Mouse (Mus musculus) thymus, postnatal 36 days (tissue): ENCODE measurements around the gene Tac4.

Source experiments
- DNase-seq, 2 experiments: peaks; one replicate each; pipeline ENCODE4 v3.0.0; 2022; ENCODE audit warnings: mixed read lengths in 2 of 2

The Tac4 gene

GRCm38 (mm10) chr11:95261178-95261751 is at the start of gene Tac4:
Gene Tac4, plus strand, starts transcription at chr11:95261529.
- peak in 1 of 2 experiments; percentile 39 for DNase-seq

DNA sequence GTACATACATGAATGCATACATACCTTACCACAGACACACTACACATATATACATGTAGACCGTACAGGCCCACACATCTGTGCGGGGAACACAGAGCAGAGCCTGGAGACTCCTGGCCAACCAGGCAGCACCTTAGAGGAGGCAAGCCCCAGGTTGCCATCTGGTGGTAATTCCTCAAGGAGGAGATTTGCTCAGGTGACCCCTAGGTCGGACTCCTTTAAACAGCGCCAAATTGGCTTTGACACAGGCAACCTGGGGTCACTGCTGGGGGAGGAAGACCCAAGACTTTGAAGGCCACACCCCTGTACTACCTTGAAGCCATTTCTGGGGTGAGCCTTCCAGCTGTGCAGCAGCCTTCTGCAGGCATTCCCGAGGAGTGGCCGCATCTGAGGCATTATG is 47.7 kb upstream of the Tac4 start:
- no peak for DNase-seq

- no peak for DNase-seq
These were observed 47.0 kb upstream of the Tac4 start for GRCm38 (mm10) chr11:95214305-95214704.

- DNase-seq: no peak
These were observed 45.1 kb upstream of the Tac4 start for GRCm38 (mm10) chr11:95216193-95216592.

DNA sequence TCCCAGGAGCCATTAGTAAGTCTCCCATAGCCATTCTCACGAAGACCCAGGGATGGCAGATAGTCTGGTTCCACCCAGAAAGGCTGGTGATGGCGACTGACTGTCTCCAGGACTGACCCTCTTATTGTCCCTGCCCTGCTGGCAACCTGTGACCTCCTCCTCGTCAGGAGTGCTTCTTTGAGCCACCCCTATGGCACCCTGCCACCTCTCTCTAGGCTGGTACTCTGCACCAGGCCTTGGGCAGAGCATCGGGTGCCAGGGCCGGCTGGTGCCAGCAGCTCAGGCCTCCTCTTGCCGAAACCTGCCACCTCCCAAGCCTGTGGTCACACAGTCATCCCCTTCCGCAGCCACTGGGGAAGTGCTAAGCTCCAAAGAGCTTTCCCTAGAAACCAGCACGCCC is 42.2 kb upstream of the Tac4 start:
- no peak for DNase-seq

GRCm38 (mm10) chr11:95223473-95223872 is 37.9 kb upstream of the Tac4 start:
- DNase-seq: no peak

DNA sequence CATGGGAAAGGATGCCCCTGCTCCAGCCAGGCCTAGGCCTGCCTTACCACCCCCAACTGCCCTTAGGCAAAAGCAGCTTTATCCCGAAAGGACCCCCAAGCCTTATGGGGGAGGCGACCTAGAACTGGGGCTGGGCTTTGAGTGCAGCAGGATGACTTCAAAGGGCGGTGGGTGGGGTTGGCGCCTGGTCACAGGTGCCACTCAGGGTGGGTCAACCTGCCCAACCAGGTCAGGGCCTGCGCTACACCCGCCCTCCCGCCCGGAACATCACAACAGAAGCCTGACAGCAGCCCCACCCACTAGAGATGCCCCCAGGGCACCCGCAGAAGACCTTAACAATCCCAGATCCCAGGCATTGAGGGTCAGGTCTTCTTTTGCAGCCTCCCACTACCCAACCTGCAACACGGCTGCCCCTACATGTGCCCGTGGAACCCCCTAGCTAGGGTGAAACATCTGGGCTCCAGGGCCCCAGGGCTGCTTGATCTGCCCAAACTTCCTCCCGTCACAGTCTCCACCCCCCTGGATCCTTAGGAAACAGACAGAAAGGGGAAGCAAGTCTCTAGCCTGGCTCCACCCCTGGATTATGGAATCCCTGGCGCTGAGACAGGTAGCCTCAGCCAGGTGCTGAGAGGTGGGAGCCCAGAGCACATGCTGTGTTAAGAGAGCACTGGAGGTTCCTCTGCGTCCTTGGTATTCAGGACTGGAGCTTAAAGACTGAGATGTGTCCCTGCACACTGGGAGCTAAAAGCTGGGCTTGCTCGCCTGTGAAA is 37.0 kb upstream of the Tac4 start:
- DNase-seq: no peak

DNA sequence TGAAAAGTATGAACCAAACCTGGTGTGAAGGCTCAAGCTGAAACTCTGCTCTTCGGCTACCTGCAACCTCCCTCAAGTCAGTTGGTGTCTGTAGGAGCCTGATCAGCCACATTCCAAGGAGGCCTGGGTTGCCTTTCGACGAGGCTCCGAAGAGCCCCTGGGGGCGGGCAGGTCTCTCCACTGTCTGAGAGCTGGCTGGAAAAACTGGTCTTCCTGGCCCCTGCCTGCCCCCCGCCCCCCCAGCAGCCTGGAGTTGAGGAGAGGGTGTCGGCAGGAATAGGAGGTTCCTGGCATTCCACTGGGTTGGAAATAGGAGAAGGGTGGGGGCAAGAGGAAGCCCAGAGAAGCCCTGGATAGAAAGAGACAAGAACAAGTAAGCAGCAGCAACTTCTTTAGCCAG is 35.9 kb upstream of the Tac4 start:
- DNase-seq: no peak

- DNase-seq: no peak
These were observed 33.9 kb upstream of the Tac4 start for GRCm38 (mm10) chr11:95227467-95227866.

- peak; percentile 57 to 69 for DNase-seq
These were observed 29.5 kb upstream of the Tac4 start for GRCm38 (mm10) chr11:95231688-95232328.

DNA sequence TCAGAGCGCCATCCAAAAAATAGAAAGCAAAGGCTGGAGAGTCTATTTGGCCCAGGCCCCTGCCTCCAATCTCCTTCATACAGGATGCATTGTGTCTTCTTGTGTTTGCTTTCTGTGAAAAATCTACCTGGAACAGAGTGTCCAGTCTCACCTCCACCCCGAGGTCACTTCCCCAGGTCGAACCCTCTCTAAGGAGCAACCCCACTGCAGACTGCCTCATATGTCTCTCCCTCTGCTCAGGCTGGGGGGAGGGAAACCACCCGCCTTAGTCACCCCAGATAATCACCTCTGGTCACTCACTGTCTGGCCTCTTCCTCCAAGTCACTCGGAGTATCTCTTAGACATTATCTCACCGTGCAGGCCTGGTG is 29.0 kb upstream of the Tac4 start:
- no peak for DNase-seq

- no peak for DNase-seq
These were observed 22.9 kb upstream of the Tac4 start for GRCm38 (mm10) chr11:95238477-95238876.

DNA sequence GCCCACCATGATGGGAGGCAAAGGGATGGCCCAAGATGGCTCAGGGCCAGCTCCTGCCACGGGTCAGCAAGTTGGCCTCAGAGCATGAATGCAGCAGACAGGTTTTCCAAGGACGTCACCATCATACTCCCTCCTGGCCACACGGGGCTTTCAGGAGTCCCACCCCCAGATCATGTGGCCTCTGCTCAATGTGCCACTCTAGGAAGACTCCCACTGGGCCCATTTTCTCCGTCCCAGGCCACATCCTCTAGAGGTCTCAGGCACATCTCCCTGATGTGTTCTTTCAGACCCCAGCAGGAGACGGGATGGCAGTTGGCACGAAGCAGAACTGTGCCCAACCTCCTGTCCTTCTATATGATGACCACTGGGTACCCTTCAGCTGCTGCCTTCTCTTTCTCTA is 18.7 kb upstream of the Tac4 start:
- DNase-seq: no peak

DNA sequence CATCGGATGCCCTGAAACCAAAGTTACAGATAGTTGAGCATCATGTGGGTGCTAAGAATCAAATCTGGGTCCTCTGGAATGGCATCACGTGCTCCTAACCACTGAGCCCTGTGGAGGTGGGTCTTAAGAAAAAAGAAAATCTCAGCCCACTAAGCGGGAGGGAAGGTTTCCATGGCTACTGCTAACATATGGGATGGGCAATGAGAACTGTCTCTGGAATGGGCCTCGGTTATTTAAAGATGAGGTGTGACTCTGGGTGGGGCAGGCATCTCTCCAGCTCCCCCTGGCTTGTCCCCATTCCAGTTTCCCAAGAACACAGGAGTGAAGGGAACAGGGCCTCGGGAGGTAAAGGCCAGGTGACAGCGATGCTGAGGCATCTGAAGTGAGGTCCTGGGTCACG is 15.9 kb upstream of the Tac4 start:
- no peak for DNase-seq

- no peak for DNase-seq
These were observed 14.3 kb upstream of the Tac4 start for GRCm38 (mm10) chr11:95247065-95247464.

DNA sequence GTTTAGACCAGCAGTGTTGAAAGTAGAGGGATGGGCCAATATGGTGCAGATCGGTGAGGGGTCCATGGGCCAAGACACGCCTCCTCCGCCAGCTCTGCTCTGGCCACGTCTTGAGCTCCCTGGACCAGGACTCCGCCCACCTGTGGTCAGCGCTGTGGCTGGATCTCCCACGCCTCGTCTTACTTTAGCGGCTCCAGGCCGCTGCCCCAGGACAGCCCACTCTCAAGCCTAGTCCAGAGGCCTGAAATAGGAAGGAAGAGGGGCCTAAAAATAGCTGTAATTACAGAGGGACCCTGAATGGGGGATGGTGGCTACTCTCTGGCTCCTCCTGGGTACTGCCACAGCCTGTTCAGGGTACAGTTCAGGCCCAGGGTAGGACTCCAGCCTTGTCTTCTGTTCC is 11.2 kb upstream of the Tac4 start:
- no peak for DNase-seq

GRCm38 (mm10) chr11:95251295-95251694 is 10.0 kb upstream of the Tac4 start:
- DNase-seq: peak; percentile 70 to 71

DNA sequence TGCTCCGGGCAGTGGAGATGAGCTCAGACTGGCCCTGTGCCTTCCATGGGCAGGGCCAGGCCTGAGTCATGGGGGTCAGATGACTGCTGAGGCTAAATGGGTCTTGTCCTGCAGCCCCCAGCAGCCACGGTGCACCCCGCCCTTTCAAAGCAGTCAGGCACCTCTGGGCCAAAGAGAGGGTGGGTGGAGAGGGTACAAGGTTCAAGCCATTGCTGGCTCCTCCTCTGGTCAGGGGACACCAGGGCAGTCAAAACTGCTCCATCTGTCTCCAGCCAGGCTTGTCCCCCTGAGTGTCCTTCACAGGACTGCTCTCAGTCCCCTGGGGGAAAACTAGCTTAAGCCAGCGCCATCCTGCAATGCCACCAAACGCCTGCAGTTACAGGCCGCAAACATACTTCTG is 9.2 kb upstream of the Tac4 start:
- DNase-seq: no peak

- DNase-seq: peak in 1 of 2 experiments; percentile 23
These were observed 7.2 kb upstream of the Tac4 start for GRCm38 (mm10) chr11:95254165-95254564.

- no peak for DNase-seq
These were observed 5.6 kb upstream of the Tac4 start for GRCm38 (mm10) chr11:95255747-95256146.

GRCm38 (mm10) chr11:95257930-95258329 is 3.4 kb upstream of the Tac4 start:
- DNase-seq: no peak

- DNase-seq: peak; percentile 77 to 79
These were observed 2.8 kb upstream of the Tac4 start for GRCm38 (mm10) chr11:95258490-95258889.

DNA sequence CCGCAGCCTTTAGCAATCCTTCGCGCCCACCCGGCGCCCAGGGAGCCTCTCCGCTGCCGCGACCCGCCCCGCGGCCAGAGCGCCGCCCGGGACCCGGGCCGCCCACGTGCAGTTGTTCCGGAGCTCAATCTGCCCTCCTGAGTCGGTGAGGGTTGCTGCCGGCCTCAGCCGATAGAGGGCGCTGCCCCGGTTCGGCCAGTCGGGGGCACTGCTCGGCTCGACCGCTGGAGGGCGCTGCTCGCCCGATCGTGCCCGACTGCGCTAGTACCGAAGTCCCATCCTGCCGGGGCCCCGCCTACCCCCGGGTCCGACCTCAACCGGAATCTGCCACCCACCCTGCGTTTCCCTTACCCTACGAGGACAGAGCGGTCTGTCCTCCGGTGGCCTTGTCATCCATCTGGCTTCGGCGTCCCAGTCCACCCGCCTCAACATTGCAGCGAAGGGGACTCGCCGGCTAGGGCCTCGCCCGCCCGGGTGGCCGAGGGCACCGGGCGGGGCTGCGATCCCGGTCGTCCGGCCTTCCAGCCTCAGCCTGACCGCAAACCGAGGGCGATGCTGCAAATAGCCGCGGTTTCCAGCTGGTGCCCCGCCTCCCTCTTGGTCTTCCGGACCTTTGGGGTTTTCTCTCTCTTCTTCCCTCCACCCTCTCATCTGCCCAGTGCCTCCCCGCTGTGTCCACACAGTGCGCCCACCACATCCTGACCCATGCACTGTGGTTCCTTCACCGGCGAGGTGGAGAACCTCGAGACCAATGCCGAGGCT is 2.1 kb upstream of the Tac4 start:
- peak; percentile 90 to 94 for DNase-seq
